Mouse (Mus musculus) hindbrain, postnatal 0 days (tissue): Measurements from ENCODE around the gene Rbl2. TPM values are rescaled to one million over a fixed set of nuclear protein-coding genes. Genes with fewer than 3 reads are reported as not detected.

Source experiments
- ATAC-seq: fragments of 200-750 bp; cut with Nextera tagmentation; 2 replicates; pipeline ENCODE4 v1.8.0; 2017; ENCODE audit warnings: mild to moderate bottlenecking, moderate TSS enrichment, moderate library complexity
- DNase-seq: peaks from one replicate; pipeline ENCODE4 v3.0.0-alpha.2; 2015; ENCODE audit warnings: low spot score
- H3K27ac ChIP-seq: fragments of 300-500 bp; sonication (generic); 2 replicates; pipeline ENCODE4 v1.5.1; 2014; ENCODE audit warnings: mild to moderate bottlenecking
- H3K27me3 ChIP-seq: fragments of 300-500 bp; sonication (generic); 2 replicates; pipeline ENCODE4 v1.6.1; 2014; ENCODE audit warnings: low read length, mixed read lengths; ENCODE audit not compliant: insufficient read depth
- H3K36me3 ChIP-seq: fragments of 300-500 bp; sonication (generic); 2 replicates; pipeline ENCODE4 v1.6.1; 2014; ENCODE audit warnings: low read length, mixed read lengths; ENCODE audit not compliant: insufficient read depth
- H3K4me1 ChIP-seq: fragments of 300-500 bp; sonication (generic); 2 replicates; pipeline ENCODE4 v1.6.1; 2014; ENCODE audit warnings: antibody characterized with exemption, low read length, mixed read lengths; ENCODE audit not compliant: insufficient read depth
- H3K4me2 ChIP-seq: fragments of 300-500 bp; sonication (generic); 2 replicates; pipeline ENCODE4 v1.6.1; 2014; ENCODE audit warnings: low read depth, mild to moderate bottlenecking, low read length, moderate library complexity, mixed read lengths
- H3K4me3 ChIP-seq: fragments of 300-500 bp; sonication (generic); 2 replicates; pipeline ENCODE4 v1.5.1; 2014; ENCODE audit warnings: low read length
- H3K9ac ChIP-seq: fragments of 300-500 bp; sonication (generic); replicated peaks from 2 replicates; pipeline ENCODE4 v1.6.1; 2014; ENCODE audit warnings: mild to moderate bottlenecking, low read length, moderate library complexity, mixed read lengths
- H3K9me3 ChIP-seq: fragments of 300-500 bp; sonication (generic); 2 replicates; pipeline ENCODE4 v1.6.1; 2016; ENCODE audit warnings: low read length, mixed read lengths
- CTCF ChIP-seq: IDR thresholded peaks from 2 replicates; pipeline ENCODE4 v1.5.1; 2016; ENCODE audit warnings: antibody characterized with exemption, control low read depth, low read depth
- WGBS: fragments of 180-500 bp; shearing (Covaris S2); extraction: QIAGEN DNeasy Blood & Tissue Kit; methylation state at CpG from one replicate; pipeline ENCODE4 v1.1.7; 2014; 5-methylcytosine and 5-hydroxymethylcytosine counted together
- polyA plus RNA-seq: library from polyadenylated mRNA; unstranded; fragments of >200 nt; fragmentation: Nextera tagmentation; extraction: Ambion mirVana; gene quantifications from 2 replicates; pipeline ENCODE4 v1.2.1, GENCODE M21; 2015
- total RNA-seq: library from RNA; depleted of rRNA; stranded (reverse); fragments of >200 nt; gene quantifications from 2 replicates; pipeline ENCODE4 v1.2.3, GENCODE M21; 2014; rRNA removed

Gene Rbl2
- total RNA-seq (27.4 and 30.7 TPM in 2 replicates), polyA plus RNA-seq (15.8 and 16.2 TPM in 2 replicates)

DNA sequence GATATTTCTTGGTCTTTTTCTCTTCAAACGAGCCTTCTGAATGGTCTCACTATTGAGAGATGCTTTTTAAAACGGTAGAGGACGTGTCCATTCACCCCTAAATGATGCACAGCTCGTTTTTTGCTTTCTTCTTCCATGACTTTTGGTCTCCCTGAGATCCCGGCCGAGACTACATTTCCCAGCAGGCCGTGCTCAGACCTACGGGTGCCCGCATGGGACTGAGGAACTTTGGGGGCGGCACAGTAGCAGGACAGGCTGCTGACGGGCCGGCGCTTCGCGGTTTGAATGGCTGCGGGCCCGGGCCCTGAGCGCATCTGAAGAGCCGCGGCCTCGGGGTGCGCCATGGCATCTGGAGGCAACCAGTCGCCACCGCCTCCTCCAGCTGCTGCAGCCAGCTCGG lies at the start of gene Rbl2:
Gene Rbl2, plus strand, starts transcription at position 224 of the 400 bp plus-strand sequence.
- ATAC-seq = peak; percentile 98
- peak; percentile 97 for DNase-seq
- no peak for TF ChIP-seq CTCF
- Histone ChIP-seq H3K4me3 (peak within 1 kb of the TSS; percentile 84), H3K27me3 (no peaks in the 10 kb centered on the region), H3K9me3 (no peaks in the 10 kb centered on the region), H3K27ac (peak within 1 kb of the TSS; percentile 84), H3K4me1 (0 out of 2 replicates have a peak, but pooled peaks cover 4% of the 10 kb centered on the region), H3K36me3 (no peaks in the 10 kb centered on the region), H3K4me2 (peak within 1 kb of the TSS; percentile 77), H3K9ac (peak within 1 kb of the TSS; percentile 76)
- WGBS = 0% methylated on average over 25 of the region's 25 CpGs

- H3K27ac ChIP-seq = no peak overlapping the region
- H3K4me1 ChIP-seq = no peaks in the 10 kb centered on the region
- no peak overlapping the region for H3K9ac ChIP-seq
- peak; percentile 41 for TF ChIP-seq CTCF
- H3K36me3 ChIP-seq = peaks cover 64% of the 10 kb centered on the region
- no peak overlapping the region for H3K4me2 ChIP-seq
- no peak for ATAC-seq
- H3K4me3 ChIP-seq = no peak overlapping the region
- no peaks in the 10 kb centered on the region for H3K9me3 ChIP-seq
- no peaks in the 10 kb centered on the region for H3K27me3 ChIP-seq
- no peak for DNase-seq
- 90% methylated on average over 6 of the region's 6 CpGs for WGBS
Measured at GRCm38 (mm10) chr8:91034417-91034816, 35.4 kb upstream of the Rbl2 start.

DNA sequence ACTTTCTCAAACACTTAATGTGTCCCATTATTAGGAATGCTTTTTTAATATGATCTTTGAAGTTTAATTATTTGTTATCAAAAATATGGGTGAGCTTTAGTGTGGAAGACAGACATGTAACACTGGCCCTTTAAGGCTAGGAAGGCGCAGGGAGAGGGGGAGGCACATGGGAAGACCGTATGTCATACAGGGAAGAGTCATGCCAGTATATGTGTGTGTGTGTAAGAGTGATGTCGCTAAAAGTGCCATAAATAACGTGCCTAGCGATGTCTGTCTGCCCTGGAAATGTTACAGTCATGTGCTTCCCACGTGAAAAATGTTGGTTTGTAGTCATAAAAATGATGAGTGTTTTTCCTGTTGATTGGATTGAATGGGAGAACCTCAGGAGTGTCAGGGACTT lies 33.0 kb upstream of the Rbl2 start:
- DNase-seq = no peak
- H3K4me1 ChIP-seq = no peaks in the 10 kb centered on the region
- no peak for ATAC-seq
- peaks cover 65% of the 10 kb centered on the region for H3K36me3 ChIP-seq
- no peak overlapping the region for H3K4me3 ChIP-seq
- H3K27ac ChIP-seq = no peak overlapping the region
- H3K9me3 ChIP-seq = no peaks in the 10 kb centered on the region
- H3K4me2 ChIP-seq = no peak overlapping the region
- no peaks in the 10 kb centered on the region for H3K27me3 ChIP-seq
- TF ChIP-seq CTCF = no peak
- no peak overlapping the region for H3K9ac ChIP-seq
- WGBS = 80% methylated on average over 6 of the region's 6 CpGs

GRCm38 (mm10) chr8:91038637-91039036 lies 31.2 kb upstream of the Rbl2 start:
- Histone ChIP-seq H3K27ac (no peak overlapping the region), H3K4me2 (no peak overlapping the region), H3K27me3 (no peaks in the 10 kb centered on the region), H3K36me3 (peaks cover 70% of the 10 kb centered on the region), H3K4me1 (no peaks in the 10 kb centered on the region), H3K9me3 (no peaks in the 10 kb centered on the region), H3K9ac (no peak overlapping the region), H3K4me3 (no peak overlapping the region)
- WGBS = 95% methylated on average over 1 of the region's 1 CpGs
- ATAC-seq (no peak), DNase-seq (no peak)
- no peak for TF ChIP-seq CTCF

DNA sequence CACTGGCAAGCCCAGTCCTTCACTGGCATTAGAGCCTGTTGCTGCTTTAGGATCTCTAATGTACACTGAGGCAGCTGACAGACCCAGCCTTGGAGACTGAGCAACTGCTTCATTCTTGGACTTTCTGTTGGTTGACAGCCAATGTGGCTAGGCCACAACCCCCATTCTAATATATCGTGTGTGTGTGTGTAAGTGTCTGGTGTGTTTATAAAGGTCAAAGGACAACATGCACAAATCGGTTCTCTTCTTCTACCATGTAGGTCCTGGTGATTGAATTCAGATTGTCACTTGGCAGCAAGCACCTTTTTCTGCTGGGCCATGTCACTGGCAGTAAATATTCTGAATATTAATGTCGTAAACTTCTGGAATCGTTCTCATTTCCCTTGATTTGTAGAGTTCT lies 23.5 kb upstream of the Rbl2 start:
- Histone ChIP-seq H3K27ac (no peak overlapping the region), H3K4me1 (no peaks in the 10 kb centered on the region), H3K27me3 (no peaks in the 10 kb centered on the region), H3K9me3 (no peaks in the 10 kb centered on the region), H3K4me2 (no peak overlapping the region), H3K4me3 (no peak overlapping the region), H3K36me3 (peaks cover 41% of the 10 kb centered on the region), H3K9ac (no peak overlapping the region)
- ATAC-seq = no peak
- 83% methylated on average over 4 of the region's 4 CpGs for WGBS
- no peak for DNase-seq
- no peak for TF ChIP-seq CTCF

- H3K36me3 ChIP-seq = peaks cover 15% of the 10 kb centered on the region; the same call in 1 of the 2 replicates
- ATAC-seq (peak; percentile 68), DNase-seq (peak; percentile 91)
- no peak overlapping the region for H3K4me2 ChIP-seq
- H3K9ac ChIP-seq = no peak overlapping the region
- no peaks in the 10 kb centered on the region for H3K27me3 ChIP-seq
- no peaks in the 10 kb centered on the region for H3K4me1 ChIP-seq
- H3K27ac ChIP-seq = peak overlapping the region; percentile 60; the same call in 1 of the 2 replicates
- TF ChIP-seq CTCF = no peak
- 20% methylated on average over 8 of the region's 8 CpGs for WGBS
- H3K9me3 ChIP-seq = no peaks in the 10 kb centered on the region
- H3K4me3 ChIP-seq = no peak overlapping the region
Measured at GRCm38 (mm10) chr8:91051037-91051436, 18.8 kb upstream of the Rbl2 start.

GRCm38 (mm10) chr8:91054418-91054817 lies 15.4 kb upstream of the Rbl2 start:
- no peak overlapping the region for H3K4me2 ChIP-seq
- H3K27ac ChIP-seq = no peak overlapping the region
- TF ChIP-seq CTCF = no peak
- DNase-seq = no peak
- no peaks in the 10 kb centered on the region for H3K9me3 ChIP-seq
- no peak overlapping the region for H3K9ac ChIP-seq
- no peaks in the 10 kb centered on the region for H3K4me1 ChIP-seq
- no peaks in the 10 kb centered on the region for H3K27me3 ChIP-seq
- peaks cover 8% of the 10 kb centered on the region; the same call in 1 of the 2 replicates for H3K36me3 ChIP-seq
- ATAC-seq = no peak
- H3K4me3 ChIP-seq = no peak overlapping the region
- 92% methylated on average over 4 of the region's 4 CpGs for WGBS
